Mouse (Mus musculus) myocyte (in vitro differentiated cells): Measurements from ENCODE around the gene Gm49776.

ENCODE experiments used
- CEBPB ChIP-seq: IDR thresholded peaks from 2 replicates; pipeline ENCODE4 v1.6.1; 2011; ENCODE audit warnings: mild to moderate bottlenecking, moderate library complexity; ENCODE audit not compliant: poor library complexity, insufficient read depth, severe bottlenecking
- POLR2A ChIP-seq: IDR thresholded peaks from one replicate; pipeline ENCODE4 v1.6.1; 2011; ENCODE audit warnings: low read depth, mild to moderate bottlenecking, control low read depth, moderate library complexity; ENCODE audit not compliant: insufficient read length
- SRF ChIP-seq: IDR thresholded peaks from one replicate; pipeline ENCODE4 v1.6.1; 2011; ENCODE audit warnings: low read depth; ENCODE audit not compliant: control insufficient read depth, insufficient read length

- TF ChIP-seq POLR2A (no peak), CEBPB (no peak), SRF (no peak)
These were observed 47.3 kb downstream of the Gm49776 start for GRCm38 (mm10) chr16:18210701-18211416.
